Mouse (Mus musculus) fibroblast of lung, adult 2 months (primary cell): Measurements from ENCODE around the gene Gm867.
A peak's percentile ranks its signal among the peaks of the same experiment; 100 is the strongest.

Experiments
- DNase-seq: peaks from one replicate; pipeline ENCODE4 v3.0.0-alpha.2; 2011; ENCODE audit warnings: low read depth

Gm867 gene

DNA sequence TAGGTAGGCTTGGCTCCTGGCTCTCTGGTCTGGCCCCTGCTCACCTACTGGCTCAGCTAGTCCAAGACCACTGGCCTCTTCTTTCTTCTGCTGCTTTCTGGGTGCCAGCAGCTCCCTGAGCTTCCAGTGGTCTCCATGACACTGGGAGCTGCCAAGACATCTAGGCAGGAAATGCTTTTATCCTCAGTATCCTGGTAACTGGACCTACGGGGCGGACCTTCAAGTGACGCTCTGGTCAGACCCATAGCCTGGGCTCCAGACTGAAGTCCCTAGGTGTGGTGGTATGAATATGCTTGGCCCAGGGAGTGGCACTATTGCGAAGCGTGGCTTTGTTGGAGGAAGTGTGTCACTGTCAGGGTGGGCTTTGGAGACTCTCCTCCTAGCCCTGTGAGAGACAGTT is at the start of gene Gm867:
Gene Gm867 (minus strand): TSS at position 153 of the 400 bp plus-strand sequence.
- DNase-seq: no peak

DNA sequence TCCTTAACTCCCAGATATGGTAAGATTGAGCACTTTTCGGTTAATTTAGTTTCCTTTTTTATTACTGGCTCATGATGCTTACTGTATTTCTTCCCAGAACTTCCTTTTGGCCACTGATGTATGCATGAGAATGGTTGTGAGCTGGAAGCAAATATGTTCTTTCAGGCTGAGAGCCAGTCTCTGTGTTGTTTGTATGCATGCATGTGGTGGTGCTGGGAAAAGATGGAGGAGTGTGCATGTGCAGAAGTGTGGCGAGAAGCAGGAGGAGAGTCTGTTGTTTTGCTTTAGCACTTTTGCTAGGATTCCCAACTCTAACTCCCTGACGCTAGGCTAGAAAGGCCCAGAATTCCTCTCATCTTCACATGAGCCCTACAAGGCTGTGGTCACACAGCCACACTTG is 39.0 kb upstream of the Gm867 start:
- DNase-seq: no peak

DNA sequence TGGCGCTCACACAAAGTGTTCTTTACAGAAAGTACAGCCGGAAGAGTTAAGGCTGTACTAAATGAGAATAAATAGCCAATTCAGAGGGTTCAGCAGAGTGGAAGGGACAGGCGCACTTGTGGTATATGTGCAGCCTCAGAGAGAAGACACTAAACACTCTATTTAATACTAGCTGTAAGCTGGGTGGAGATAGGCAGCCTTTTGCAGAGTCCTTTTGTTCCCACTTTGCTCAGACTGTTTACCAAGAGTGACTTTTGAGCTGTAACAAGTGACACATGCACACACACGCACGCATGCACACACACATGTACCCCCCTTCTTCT is 38.3 kb upstream of the Gm867 start:
- DNase-seq: no peak

DNA sequence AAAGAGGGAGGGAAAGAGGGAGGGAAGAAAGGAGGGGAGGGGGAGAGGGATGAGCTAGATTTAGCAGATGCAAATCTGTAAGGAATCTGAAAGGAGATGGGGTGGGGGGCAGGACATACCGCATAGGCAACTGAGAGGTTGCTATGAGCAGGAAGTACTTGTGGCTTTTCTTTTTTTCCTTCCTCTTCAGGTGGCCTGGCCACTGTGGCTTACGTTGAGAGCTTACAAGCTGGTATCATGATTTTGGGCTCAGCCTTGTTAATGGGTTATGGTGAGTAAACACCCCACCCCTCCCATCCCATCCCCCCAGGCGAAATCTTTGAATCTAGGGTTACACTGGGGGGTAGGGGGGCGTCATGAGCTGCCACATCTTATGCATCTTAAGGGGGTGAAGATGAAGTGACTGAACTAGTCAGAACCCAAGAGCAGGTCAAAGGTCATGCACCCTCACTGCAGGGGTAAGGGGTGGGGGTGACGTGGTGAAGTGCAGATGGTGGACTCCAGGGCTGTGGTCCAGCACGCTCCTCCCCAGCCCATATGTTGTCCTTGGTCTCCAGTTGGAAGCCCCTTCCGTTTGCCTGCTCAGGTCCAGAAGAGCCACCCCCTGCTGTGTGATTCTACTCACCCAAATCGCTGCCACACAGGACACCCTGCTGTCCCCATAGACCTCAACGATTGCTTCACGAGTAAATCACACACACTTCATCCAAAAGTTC is 37.8 kb upstream of the Gm867 start:
- DNase-seq: no peak

GRCm38 (mm10) chr10:75975216-75975615 is 34.7 kb upstream of the Gm867 start:
- peak; percentile 7 for DNase-seq

DNA sequence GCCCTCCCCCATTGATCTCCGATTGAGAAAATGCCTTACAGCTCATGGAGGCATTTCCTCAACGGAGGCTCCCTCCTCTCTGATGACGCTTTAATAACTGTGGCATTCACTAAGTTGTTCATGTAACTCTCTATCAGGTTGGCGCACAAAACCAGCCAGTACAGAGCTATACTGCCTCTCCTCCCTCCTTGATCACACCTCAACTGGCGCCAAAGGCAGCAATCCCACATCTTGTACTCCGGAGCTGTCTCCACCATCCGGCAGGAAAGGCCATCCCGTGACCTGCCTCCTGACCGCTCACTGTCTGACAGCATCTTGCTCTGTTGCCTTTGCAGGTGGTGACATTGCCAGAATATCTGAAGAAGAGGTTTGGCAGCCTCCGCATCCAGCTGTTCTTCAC is 33.4 kb upstream of the Gm867 start:
- DNase-seq: no peak

DNA sequence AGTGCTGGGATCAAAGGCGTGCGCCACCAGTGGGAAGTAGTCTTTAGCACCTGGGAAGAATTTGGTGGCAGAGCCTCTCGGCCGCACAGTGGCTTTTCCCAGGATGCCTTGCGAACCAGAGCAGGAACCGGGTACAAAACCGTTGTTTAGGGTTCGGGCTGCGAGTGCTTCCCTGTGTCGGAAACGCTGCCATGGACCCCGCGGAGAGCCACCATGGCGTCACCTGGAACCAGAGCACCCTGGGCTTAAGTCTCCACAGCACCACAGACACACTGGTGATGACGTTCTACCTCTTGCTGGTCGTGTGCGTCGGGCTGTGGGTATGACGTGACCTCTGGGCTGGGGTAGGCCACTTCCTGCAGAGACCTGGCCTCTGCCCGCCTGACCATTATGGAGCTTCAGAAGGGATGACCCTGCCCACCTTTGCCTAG is 13.9 kb upstream of the Gm867 start, which contains the start of gene Gm5134:
Gene Gm5134 (plus strand): TSS at position 134 of the 431 bp plus-strand sequence.
- no peak for DNase-seq

- DNase-seq: peak; percentile 64
Measured at GRCm38 (mm10) chr10:75951424-75952050, 11.1 kb upstream of the Gm867 start.

GRCm38 (mm10) chr10:75950791-75951210 is 10.3 kb upstream of the Gm867 start:
- no peak for DNase-seq

DNA sequence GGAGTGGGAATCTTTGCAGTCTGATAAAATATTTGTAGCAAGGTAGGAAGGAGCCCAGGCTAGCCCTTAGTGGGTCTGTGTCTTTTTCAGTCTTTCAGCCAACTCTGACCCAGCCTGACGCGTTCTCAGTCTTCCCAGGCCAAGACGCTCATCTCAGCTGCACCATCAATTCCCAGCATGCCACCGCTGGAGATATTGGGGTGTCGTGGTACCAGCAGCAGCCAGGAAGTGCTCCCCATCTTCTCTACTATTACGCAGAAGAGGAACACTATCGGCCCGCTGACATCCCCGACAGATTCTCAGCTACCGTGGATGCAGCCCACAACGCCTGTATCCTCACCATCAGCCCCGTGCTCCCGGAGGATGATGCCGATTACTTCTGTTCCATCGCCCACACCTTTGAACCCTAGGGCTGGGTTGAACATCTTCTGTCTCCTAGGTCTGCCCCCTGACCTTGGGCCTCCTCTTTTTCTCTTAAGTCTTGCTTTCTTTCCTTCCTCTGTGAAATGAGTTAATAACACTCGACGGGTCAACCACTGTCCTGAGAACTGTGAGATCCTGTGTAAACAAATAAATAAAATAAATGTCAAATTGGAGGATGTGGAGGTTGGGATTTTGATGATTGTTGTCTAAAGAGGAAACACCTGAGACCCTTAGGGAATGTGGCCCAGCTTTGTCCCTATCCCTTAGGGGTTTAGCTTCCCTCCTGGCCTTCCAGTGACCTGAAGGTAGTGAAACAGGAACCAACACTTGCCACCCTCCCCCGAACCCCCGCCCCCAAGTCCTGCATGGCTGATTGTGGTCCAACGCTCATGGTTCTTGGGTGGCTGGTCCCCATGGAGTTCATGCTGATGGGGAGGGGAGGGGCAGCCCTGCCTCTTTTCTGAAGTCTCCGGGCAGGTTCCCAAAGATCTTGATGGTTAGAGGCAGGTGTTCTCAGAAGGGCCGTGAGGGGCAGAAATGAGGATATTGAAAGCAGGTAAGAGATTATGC is 8.9 kb upstream of the Gm867 start:
- DNase-seq: no peak

- no peak for DNase-seq
Measured at GRCm38 (mm10) chr10:75948079-75948478, 7.6 kb upstream of the Gm867 start.

GRCm38 (mm10) chr10:75945896-75946295 is 5.4 kb upstream of the Gm867 start:
- DNase-seq: no peak

DNA sequence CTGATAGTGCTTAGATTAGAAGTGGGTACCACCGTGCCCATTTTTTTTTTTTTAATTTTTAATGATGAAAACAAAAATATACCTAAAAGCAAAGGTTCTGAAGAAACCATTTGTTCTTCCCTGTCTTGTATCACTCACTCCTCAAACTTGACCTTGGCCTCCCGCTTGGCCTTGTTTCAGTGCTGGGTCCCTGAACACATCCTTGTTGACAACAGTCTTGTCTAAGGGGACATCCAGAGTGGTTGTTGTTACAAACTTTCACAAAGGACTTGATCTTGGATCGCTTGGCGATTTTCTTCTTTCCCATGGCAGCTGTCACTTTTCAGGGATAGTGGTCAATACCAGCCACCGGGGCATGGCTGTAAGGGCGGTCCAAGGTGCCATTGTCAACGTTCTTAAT is 4.7 kb upstream of the Gm867 start:
- no peak for DNase-seq

DNA sequence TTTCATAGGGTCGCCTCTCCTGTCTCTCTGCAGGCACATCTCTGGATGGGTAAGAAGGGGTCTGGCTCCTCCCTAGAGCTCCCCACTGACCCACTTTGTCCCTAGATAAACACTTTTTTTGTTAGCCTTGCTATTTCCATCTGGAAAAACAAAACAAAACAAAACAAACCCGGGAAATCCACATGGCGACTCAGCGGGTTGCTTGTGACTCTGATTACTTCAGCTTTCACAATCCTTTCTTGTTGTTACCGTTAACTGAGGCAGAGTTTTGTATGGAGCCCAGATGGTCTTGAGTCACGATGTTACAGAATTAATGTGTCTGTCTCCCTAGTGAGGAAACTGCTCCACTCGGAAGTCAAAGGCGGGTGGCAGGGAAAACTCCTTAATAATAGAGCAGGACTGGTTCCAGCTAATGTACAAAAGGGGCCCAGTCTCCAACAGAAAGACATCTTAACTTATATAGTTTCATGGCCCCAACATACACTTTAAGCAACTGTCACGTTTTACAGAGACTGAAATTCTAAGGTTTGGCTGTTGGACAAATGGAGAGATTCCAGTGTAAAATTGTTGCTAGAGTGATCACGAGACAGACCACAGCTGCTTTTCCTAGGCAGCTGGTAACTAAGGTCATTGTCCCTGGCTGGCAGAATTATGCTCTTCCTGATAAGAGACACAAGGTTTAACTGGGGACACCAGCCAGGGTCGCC is 3.7 kb upstream of the Gm867 start:
- DNase-seq: peak; percentile 88

- DNase-seq: no peak
Measured at GRCm38 (mm10) chr10:75942736-75943477, 2.4 kb upstream of the Gm867 start, which contains the start of gene Vpreb3. TSS of gene Vpreb3 (plus strand) at chr10:75943057.

GRCm38 (mm10) chr10:75941042-75941824 is 761 bp upstream of the Gm867 start:
- DNase-seq: no peak

GRCm38 (mm10) chr10:75939481-75940234 is 814 bp downstream of the Gm867 start:
- DNase-seq: no peak

DNA sequence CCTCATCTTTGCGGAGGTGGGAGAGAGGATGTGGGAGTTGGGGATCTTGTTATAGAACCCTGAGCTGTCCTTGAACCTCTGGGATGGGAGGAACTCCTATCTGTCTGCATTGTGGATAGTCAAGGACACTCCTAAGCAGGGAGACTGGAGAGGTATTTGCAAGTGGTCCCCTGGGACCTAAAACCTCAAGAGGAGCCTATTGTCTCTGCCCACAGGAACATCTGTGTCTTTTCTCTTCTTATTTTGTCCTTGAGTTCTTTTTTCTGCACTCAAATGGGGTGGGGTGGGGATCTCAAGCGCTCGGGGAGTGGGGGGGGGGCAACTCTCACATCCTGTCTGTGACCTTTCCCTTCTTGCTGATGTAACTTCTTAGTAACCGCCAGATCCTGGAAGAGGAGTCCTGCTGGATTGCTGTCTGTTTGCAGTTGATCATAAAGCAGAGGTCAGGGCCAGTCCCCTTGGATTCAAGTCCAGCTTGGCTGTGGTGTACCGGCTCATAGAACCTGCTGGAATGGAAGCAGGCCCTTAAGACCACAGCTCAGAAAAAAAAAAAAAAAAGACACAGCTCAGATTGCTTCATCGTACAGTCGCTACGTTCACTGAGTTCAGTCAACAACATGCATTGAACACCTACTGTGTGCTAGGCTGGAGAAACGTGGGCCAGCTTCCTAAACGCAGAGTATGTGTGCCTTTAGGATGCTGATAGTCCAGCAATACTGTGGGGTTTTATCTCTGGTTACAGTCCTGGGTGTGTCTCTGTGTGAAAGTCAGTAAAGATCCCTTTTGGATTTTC is 2.4 kb downstream of the Gm867 start:
- DNase-seq: no peak
